Comparison of ENCODE assay signal across 16 mouse cellular contexts in genomic region chr5:121242701-121243100, GRCm38 (mm10). TPM values are rescaled to one million over a fixed set of nuclear protein-coding genes. Genes with fewer than 3 reads are reported as not detected.
A peak's percentile ranks its signal among the peaks of the same experiment; 100 is the strongest.
DNase-seq lines count a peak whose midpoint lies in the region; ATAC-seq and TF ChIP-seq lines count a peak whose summit lies in the region.
"Had no signal": no experiment of that assay in that cellular context is flagged by ENCODE, and none has a peak within 500 bp of the region (broad histone marks: within the 10 kb centered on the region; RNA-seq: fewer than 3 reads in every experiment).

No protein-coding gene starts in this region.

- H3K4me3 ChIP-seq in intestine, embryonic 15.5 days (replicated peaks), result no peak overlapping the region
- H3K4me3 ChIP-seq in intestine, postnatal 0 days (ENCODE audit: low read depth, low read length), result no peak overlapping the region
- peak overlapping the region; percentile 59 for H3K4me3 ChIP-seq in erythroblast, embryonic 14.5 days (replicated peaks)
- H3K4me3 ChIP-seq in liver, embryonic 16.5 days (ENCODE audit: low read depth, low read length), result peak overlapping the region; percentile 42
- no peak overlapping the region for H3K4me3 ChIP-seq in kidney, adult 2 months (ENCODE audit: insufficient read depth, low read depth, low read length)
- H3K4me3 ChIP-seq: embryonic facial prominence, embryonic 13.5 days; forebrain, embryonic 12.5 days; gastrocnemius, adult 2 months; hindbrain, embryonic 10.5 days; midbrain, embryonic 13.5 days; myocyte had no signal

- H3K4me1 ChIP-seq in intestine, embryonic 15.5 days (replicated peaks), result no peaks in the 10 kb centered on the region
- no peaks in the 10 kb centered on the region for H3K4me1 ChIP-seq in intestine, postnatal 0 days (replicated peaks; ENCODE audit: control insufficient read depth, insufficient read depth, low read length)
- peaks cover 96% of the 10 kb centered on the region for H3K4me1 ChIP-seq in erythroblast, embryonic 14.5 days (ENCODE audit: control insufficient read depth)
- peaks cover 87% of the 10 kb centered on the region for H3K4me1 ChIP-seq in liver, embryonic 16.5 days (ENCODE audit: control insufficient read depth, low read depth, low read length)
- H3K4me1 ChIP-seq in kidney, adult 2 months (ENCODE audit: control insufficient read depth, insufficient read depth, low read length), result no peaks in the 10 kb centered on the region
- H3K4me1 ChIP-seq: embryonic facial prominence, embryonic 13.5 days; forebrain, embryonic 12.5 days; hindbrain, embryonic 10.5 days had no signal

- no peak overlapping the region for H3K4me2 ChIP-seq in intestine, embryonic 15.5 days (replicated peaks)
- H3K4me2 ChIP-seq in intestine, postnatal 0 days (replicated peaks; ENCODE audit: low read depth), result no peak overlapping the region
- H3K4me2 ChIP-seq in liver, embryonic 16.5 days (ENCODE audit: low read depth, low read length), result peak overlapping the region; percentile 72
- H3K4me2 ChIP-seq: embryonic facial prominence, embryonic 13.5 days; forebrain, embryonic 12.5 days; midbrain, embryonic 13.5 days had no signal

- peak; percentile 12 for DNase-seq in Muller cell, postnatal 12 days (ENCODE audit: inconsistent ontology term)
- no peak for DNase-seq in urinary bladder, postnatal 25 days (ENCODE audit: low spot score)
- no peak for DNase-seq in right cerebral cortex, postnatal 10 days (ENCODE audit: low spot score in 2 of 2)
- DNase-seq in kidney, adult 2 months, result no peak
- DNase-seq: adrenal gland, postnatal 25 days; gastrocnemius, adult 2 months; thymus, adult 18-20 months had no signal

- TF ChIP-seq CTCF in intestine, postnatal 0 days (IDR thresholded peaks at IDR 0.05; ENCODE audit: low read depth), result no peak
- TF ChIP-seq CTCF in kidney, adult 2 months (conservative IDR thresholded peaks at IDR 0.05; ENCODE audit: insufficient read depth, insufficient read length, low read depth, low read length), result no peak

- TF ChIP-seq POLR2A in kidney, adult 2 months (IDR thresholded peaks at IDR 0.05; ENCODE audit: low read depth, low read length), result no peak

- WGBS in intestine, embryonic 15.5 days, result 93% methylated on average over 1 of the region's 1 CpGs
- 91% methylated on average over 1 of the region's 1 CpGs for WGBS in intestine, postnatal 0 days
- 20% methylated on average over 1 of the region's 1 CpGs for WGBS in liver, embryonic 16.5 days (ENCODE audit: insufficient replicate concordance)
- WGBS in kidney, adult 2 months, result 88% methylated on average over 1 of the region's 1 CpGs

- no peaks in the 10 kb centered on the region for H3K27me3 ChIP-seq in intestine, embryonic 15.5 days (replicated peaks)
- H3K27me3 ChIP-seq in intestine, postnatal 0 days (replicated peaks; ENCODE audit: control insufficient read depth, insufficient read depth, low read length), result no peaks in the 10 kb centered on the region
- no peaks in the 10 kb centered on the region for H3K27me3 ChIP-seq in erythroblast, embryonic 14.5 days (ENCODE audit: control insufficient read depth)
- H3K27me3 ChIP-seq in liver, embryonic 16.5 days (ENCODE audit: control insufficient read depth, insufficient read depth, low read depth, low read length), result no peaks in the 10 kb centered on the region
- no peaks in the 10 kb centered on the region for H3K27me3 ChIP-seq in kidney, adult 2 months (replicated peaks; ENCODE audit: control insufficient read depth, insufficient read depth, low read length)
- H3K27me3 ChIP-seq: embryonic facial prominence, embryonic 13.5 days; forebrain, embryonic 12.5 days; midbrain, embryonic 13.5 days had no signal

- peak; percentile 73; the same call in 1 of the 2 replicates for ATAC-seq in intestine, embryonic 15.5 days
- ATAC-seq in intestine, postnatal 0 days, result no peak
- ATAC-seq in liver, embryonic 16.5 days (ENCODE audit: low read depth), result peak; percentile 82
- ATAC-seq: midbrain, embryonic 13.5 days had no signal

- no peaks in the 10 kb centered on the region for H3K36me3 ChIP-seq in intestine, embryonic 15.5 days
- H3K36me3 ChIP-seq in intestine, postnatal 0 days (ENCODE audit: control insufficient read depth, insufficient read depth), result no peaks in the 10 kb centered on the region
- peaks cover 86% of the 10 kb centered on the region for H3K36me3 ChIP-seq in erythroblast, embryonic 14.5 days (ENCODE audit: control insufficient read depth)
- H3K36me3 ChIP-seq in liver, embryonic 16.5 days (ENCODE audit: control insufficient read depth, insufficient read depth), result no peaks in the 10 kb centered on the region
- no peaks in the 10 kb centered on the region for H3K36me3 ChIP-seq in kidney, adult 2 months (ENCODE audit: control insufficient read depth, insufficient read depth, low read length)
- H3K36me3 ChIP-seq: embryonic facial prominence, embryonic 13.5 days; forebrain, embryonic 12.5 days; hindbrain, embryonic 10.5 days; midbrain, embryonic 13.5 days had no signal

- H3K9ac ChIP-seq in intestine, embryonic 15.5 days, result no peak overlapping the region
- H3K9ac ChIP-seq in intestine, postnatal 0 days (ENCODE audit: low read depth, low read length), result no peak overlapping the region
- peak overlapping the region; percentile 68 for H3K9ac ChIP-seq in liver, embryonic 16.5 days (ENCODE audit: low read depth, low read length)
- H3K9ac ChIP-seq: embryonic facial prominence, embryonic 13.5 days; forebrain, embryonic 12.5 days; midbrain, embryonic 13.5 days had no signal

- H3K9me3 ChIP-seq in intestine, embryonic 15.5 days, result no peaks in the 10 kb centered on the region
- H3K9me3 ChIP-seq in intestine, postnatal 0 days (ENCODE audit: control insufficient read depth), result no peaks in the 10 kb centered on the region
- no peaks in the 10 kb centered on the region for H3K9me3 ChIP-seq in erythroblast, embryonic 14.5 days (ENCODE audit: control insufficient read depth, low read length)
- no peaks in the 10 kb centered on the region for H3K9me3 ChIP-seq in liver, embryonic 16.5 days (replicated peaks; ENCODE audit: control insufficient read depth, low read length)
- H3K9me3 ChIP-seq: embryonic facial prominence, embryonic 13.5 days; forebrain, embryonic 12.5 days; hindbrain, embryonic 10.5 days; midbrain, embryonic 13.5 days had no signal

- H3K27ac ChIP-seq in intestine, embryonic 15.5 days, result no peak overlapping the region
- no peak overlapping the region for H3K27ac ChIP-seq in intestine, postnatal 0 days (ENCODE audit: low read depth, low read length)
- H3K27ac ChIP-seq in liver, embryonic 16.5 days (ENCODE audit: low read length), result peak overlapping the region; percentile 98
- no peak overlapping the region for H3K27ac ChIP-seq in kidney, adult 2 months (ENCODE audit: insufficient read depth, low read depth, low read length)
- H3K27ac ChIP-seq: embryonic facial prominence, embryonic 13.5 days; forebrain, embryonic 12.5 days; gastrocnemius, adult 2 months; hindbrain, embryonic 10.5 days; midbrain, embryonic 13.5 days had no signal

RNA-seq across cellular contexts. Expression of gene Hectd4, which starts 22.7 kb away (rescaled TPM):
- polyA plus RNA-seq in intestine, embryonic 15.5 days (2015; fragmentation: Nextera tagmentation; extraction: Ambion mirVana), result 3.9 and 4.2 TPM in 2 replicates
- 2.1 and 2.2 TPM in 2 replicates for polyA plus RNA-seq in intestine, postnatal 0 days (2015; fragmentation: Nextera tagmentation; extraction: Ambion mirVana)
- polyA plus RNA-seq in erythroblast, embryonic 14.5 days (2012), result 10.6 and 12.1 TPM in 2 replicates
- polyA plus RNA-seq in liver, embryonic 16.5 days (2015; fragmentation: Nextera tagmentation; extraction: Ambion mirVana), result 8.5 and 8.7 TPM in 2 replicates
- polyA plus RNA-seq in kidney, adult 2 months (2012; rRNA removed), result 10.1 and 12.3 TPM in 2 replicates

RNA-seq across cellular contexts. Expression of gene Rpl6, which starts 38.4 kb away (rescaled TPM):
- polyA plus RNA-seq in intestine, embryonic 15.5 days (2015; fragmentation: Nextera tagmentation; extraction: Ambion mirVana), result 589 and 659 TPM in 2 replicates
- 359 and 402 TPM in 2 replicates for polyA plus RNA-seq in intestine, postnatal 0 days (2015; fragmentation: Nextera tagmentation; extraction: Ambion mirVana)
- 24.9 and 56.7 TPM in 2 replicates for polyA plus RNA-seq in erythroblast, embryonic 14.5 days (2012)
- polyA plus RNA-seq in liver, embryonic 16.5 days (2015; fragmentation: Nextera tagmentation; extraction: Ambion mirVana), result 278 and 327 TPM in 2 replicates
- 253 and 281 TPM in 2 replicates for polyA plus RNA-seq in kidney, adult 2 months (2012; rRNA removed)

RNA-seq across cellular contexts. Expression of gene Ptpn11, which starts 51.5 kb away (rescaled TPM):
- polyA plus RNA-seq in intestine, embryonic 15.5 days (2015; fragmentation: Nextera tagmentation; extraction: Ambion mirVana), result 19.8 and 20.1 TPM in 2 replicates
- 14.0 and 15.6 TPM in 2 replicates for polyA plus RNA-seq in intestine, postnatal 0 days (2015; fragmentation: Nextera tagmentation; extraction: Ambion mirVana)
- polyA plus RNA-seq in erythroblast, embryonic 14.5 days (2012), result 1.5 and 2.0 TPM in 2 replicates
- polyA plus RNA-seq in liver, embryonic 16.5 days (2015; fragmentation: Nextera tagmentation; extraction: Ambion mirVana), result 6.6 and 7.0 TPM in 2 replicates
- 29.5 and 32.4 TPM in 2 replicates for polyA plus RNA-seq in kidney, adult 2 months (2012; rRNA removed)

Comparison
In these comparisons a context has a peak if more than half of its experiments do, and no peak if none do; other contexts are left out.
1. H3K4me3 ChIP-seq: peak in erythroblast, embryonic 14.5 days (single experiment) and liver, embryonic 16.5 days (single experiment); none in intestine, embryonic 15.5 days (single experiment), intestine, postnatal 0 days (single experiment) and kidney, adult 2 months (single experiment).